Mouse (Mus musculus): ENCODE measurements at regions not wholly inside any gene's neighbourhood (a gene's known extent, or its start where the extent isn't known, plus 50 kb on each side); places are given as distances from the start of the nearest gene placed in this dataset.

- TF ChIP-seq CTCF (IDR thresholded peaks at IDR 0.05; ENCODE audit: low read depth), result no peak
- no peak for TF ChIP-seq EP300 (optimal IDR thresholded peaks at IDR 0.05)
- WGBS, result 100% methylated on average over 1 of the region's 1 CpGs
- no peaks in the 10 kb centered on the region; the same call in 1 of the 2 replicates for H3K9me3 ChIP-seq (ENCODE audit: control insufficient read depth, low read length)
- no peak overlapping the region for H3K27ac ChIP-seq (replicated peaks)
- no peak overlapping the region for H3K4me3 ChIP-seq (ENCODE audit: low read depth, low read length)
- H3K36me3 ChIP-seq (ENCODE audit: control insufficient read depth, insufficient read depth, low read length), result no peaks in the 10 kb centered on the region
- ATAC-seq (ENCODE audit: low FRiP score, low TSS enrichment), result no peak
- H3K27me3 ChIP-seq (ENCODE audit: control insufficient read depth, insufficient read depth, low read length), result no peaks in the 10 kb centered on the region
- no peak for DNase-seq (ENCODE audit: low spot score)
- H3K4me2 ChIP-seq (replicated peaks; ENCODE audit: low read depth), result no peak overlapping the region
- no peaks in the 10 kb centered on the region for H3K4me1 ChIP-seq (replicated peaks; ENCODE audit: control insufficient read depth, insufficient read depth)
- H3K9ac ChIP-seq (ENCODE audit: low read length), result no peak overlapping the region
These were observed 179.5 kb upstream of the Mast4 start for GRCm38 (mm10) chr13:103513825-103514224.

DNA sequence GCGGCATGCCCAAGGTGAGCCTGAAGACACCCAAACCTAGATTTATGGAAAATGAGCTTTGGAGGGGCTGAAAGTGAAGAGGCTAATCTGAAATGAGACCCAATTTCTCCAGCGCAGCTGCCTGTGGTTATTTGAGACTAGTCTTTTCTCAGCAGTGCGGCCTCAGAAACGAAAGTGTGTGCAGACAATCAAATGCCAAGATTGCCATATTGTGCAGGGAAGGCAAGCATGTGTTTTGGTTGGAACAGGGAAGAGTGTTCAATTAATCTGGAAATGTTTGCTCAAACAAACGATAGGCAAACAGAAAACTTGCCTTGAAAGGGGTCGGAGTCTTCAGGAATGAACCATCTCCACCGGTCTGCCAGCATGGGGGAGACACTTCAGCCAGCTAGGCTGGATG, 178.2 kb upstream of the Mast4 start:
- H3K27me3 ChIP-seq (ENCODE audit: control insufficient read depth, insufficient read depth, low read length), result no peaks in the 10 kb centered on the region
- H3K4me1 ChIP-seq (replicated peaks; ENCODE audit: control insufficient read depth, insufficient read depth), result no peaks in the 10 kb centered on the region
- ATAC-seq (ENCODE audit: low FRiP score, low TSS enrichment) (no peak), DNase-seq (ENCODE audit: low spot score) (no peak)
- TF ChIP-seq EP300 (optimal IDR thresholded peaks at IDR 0.05), result no peak
- no peak for TF ChIP-seq CTCF (IDR thresholded peaks at IDR 0.05; ENCODE audit: low read depth)
- WGBS, result 72% methylated on average over 7 of the region's 7 CpGs
- no peak overlapping the region for H3K9ac ChIP-seq (ENCODE audit: low read length)
- no peak overlapping the region for H3K4me2 ChIP-seq (replicated peaks; ENCODE audit: low read depth)
- no peak overlapping the region for H3K27ac ChIP-seq (replicated peaks)
- no peaks in the 10 kb centered on the region for H3K36me3 ChIP-seq (ENCODE audit: control insufficient read depth, insufficient read depth, low read length)
- no peaks in the 10 kb centered on the region; the same call in 1 of the 2 replicates for H3K9me3 ChIP-seq (ENCODE audit: control insufficient read depth, low read length)
- H3K4me3 ChIP-seq (ENCODE audit: low read depth, low read length), result no peak overlapping the region

GRCm38 (mm10) chr13:103504987-103505386, 170.7 kb upstream of the Mast4 start:
- DNase-seq (ENCODE audit: low spot score) (no peak), ATAC-seq (ENCODE audit: low FRiP score, low TSS enrichment) (no peak)
- no peaks in the 10 kb centered on the region for H3K36me3 ChIP-seq (ENCODE audit: control insufficient read depth, insufficient read depth, low read length)
- no peak overlapping the region for H3K9ac ChIP-seq (ENCODE audit: low read length)
- no peak overlapping the region for H3K27ac ChIP-seq (replicated peaks)
- no peak overlapping the region for H3K4me2 ChIP-seq (replicated peaks; ENCODE audit: low read depth)
- WGBS, result 83% methylated on average over 7 of the region's 7 CpGs
- H3K27me3 ChIP-seq (ENCODE audit: control insufficient read depth, insufficient read depth, low read length), result no peaks in the 10 kb centered on the region
- no peak overlapping the region for H3K4me3 ChIP-seq (ENCODE audit: low read depth, low read length)
- TF ChIP-seq EP300 (optimal IDR thresholded peaks at IDR 0.05) (no peak), CTCF (IDR thresholded peaks at IDR 0.05; ENCODE audit: low read depth) (no peak)
- no peaks in the 10 kb centered on the region for H3K4me1 ChIP-seq (replicated peaks; ENCODE audit: control insufficient read depth, insufficient read depth)
- no peaks in the 10 kb centered on the region; the same call in 1 of the 2 replicates for H3K9me3 ChIP-seq (ENCODE audit: control insufficient read depth, low read length)

DNA sequence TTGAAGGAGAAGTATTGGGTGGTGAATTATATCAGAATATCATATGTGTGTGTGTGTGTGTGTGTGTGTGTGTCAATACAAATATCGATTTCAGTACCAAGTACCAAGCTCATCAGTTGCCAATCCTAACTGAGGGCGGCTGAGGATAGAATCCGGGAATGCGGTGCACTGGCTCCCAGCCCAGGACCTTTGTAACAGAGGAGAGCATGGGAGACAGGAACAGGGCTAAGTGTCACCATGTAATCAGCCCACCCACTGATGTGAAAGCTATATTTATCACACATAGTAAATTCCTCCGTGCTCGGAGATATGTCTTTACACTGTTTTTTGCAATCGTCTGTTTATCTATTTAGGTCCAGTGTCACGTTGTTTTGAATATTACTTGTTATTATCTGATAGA, 165.1 kb upstream of the Mast4 start:
- ATAC-seq (ENCODE audit: low FRiP score, low TSS enrichment), result no peak

GRCm38 (mm10) chr13:103494371-103494770, 160.1 kb upstream of the Mast4 start:
- no peak overlapping the region for H3K27ac ChIP-seq (replicated peaks)
- no peak for ATAC-seq (ENCODE audit: low FRiP score, low TSS enrichment)
- H3K4me2 ChIP-seq (replicated peaks; ENCODE audit: low read depth), result no peak overlapping the region
- H3K4me1 ChIP-seq (replicated peaks; ENCODE audit: control insufficient read depth, insufficient read depth), result no peaks in the 10 kb centered on the region
- no peak overlapping the region for H3K4me3 ChIP-seq (ENCODE audit: low read depth, low read length)
- no peaks in the 10 kb centered on the region for H3K27me3 ChIP-seq (ENCODE audit: control insufficient read depth, insufficient read depth, low read length)
- H3K9me3 ChIP-seq (ENCODE audit: control insufficient read depth, low read length), result no peaks in the 10 kb centered on the region
- DNase-seq (ENCODE audit: low spot score), result no peak
- H3K9ac ChIP-seq (ENCODE audit: low read length), result no peak overlapping the region
- H3K36me3 ChIP-seq (ENCODE audit: control insufficient read depth, insufficient read depth, low read length), result no peaks in the 10 kb centered on the region
- TF ChIP-seq CTCF (IDR thresholded peaks at IDR 0.05; ENCODE audit: low read depth) (no peak), EP300 (optimal IDR thresholded peaks at IDR 0.05) (no peak)
- WGBS, result 73% methylated on average over 9 of the region's 9 CpGs

More for the DNA sequence above, 165.1 kb upstream of the Mast4 start:
- Histone ChIP-seq H3K27ac (replicated peaks) (no peak overlapping the region), H3K9me3 (ENCODE audit: control insufficient read depth, low read length) (no peaks in the 10 kb centered on the region), H3K4me1 (replicated peaks; ENCODE audit: control insufficient read depth, insufficient read depth) (no peaks in the 10 kb centered on the region), H3K4me2 (replicated peaks; ENCODE audit: low read depth) (no peak overlapping the region), H3K36me3 (ENCODE audit: control insufficient read depth, insufficient read depth, low read length) (no peaks in the 10 kb centered on the region), H3K4me3 (ENCODE audit: low read depth, low read length) (no peak overlapping the region), H3K9ac (ENCODE audit: low read length) (no peak overlapping the region), H3K27me3 (ENCODE audit: control insufficient read depth, insufficient read depth, low read length) (no peaks in the 10 kb centered on the region)
- TF ChIP-seq CTCF (IDR thresholded peaks at IDR 0.05; ENCODE audit: low read depth), result no peak
- TF ChIP-seq EP300 (optimal IDR thresholded peaks at IDR 0.05), result no peak
- WGBS, result 71% methylated on average over 8 of the region's 8 CpGs
- DNase-seq (ENCODE audit: low spot score), result no peak

GRCm38 (mm10) chr13:103493567-103493966, 159.3 kb upstream of the Mast4 start:
- no peaks in the 10 kb centered on the region for H3K27me3 ChIP-seq (ENCODE audit: control insufficient read depth, insufficient read depth, low read length)
- 53% methylated on average over 7 of the region's 7 CpGs for WGBS
- TF ChIP-seq CTCF (IDR thresholded peaks at IDR 0.05; ENCODE audit: low read depth) (no peak), EP300 (optimal IDR thresholded peaks at IDR 0.05) (no peak)
- no peaks in the 10 kb centered on the region for H3K36me3 ChIP-seq (ENCODE audit: control insufficient read depth, insufficient read depth, low read length)
- no peak overlapping the region for H3K27ac ChIP-seq (replicated peaks)
- no peaks in the 10 kb centered on the region for H3K9me3 ChIP-seq (ENCODE audit: control insufficient read depth, low read length)
- no peak overlapping the region for H3K9ac ChIP-seq (ENCODE audit: low read length)
- no peaks in the 10 kb centered on the region for H3K4me1 ChIP-seq (replicated peaks; ENCODE audit: control insufficient read depth, insufficient read depth)
- H3K4me2 ChIP-seq (replicated peaks; ENCODE audit: low read depth), result no peak overlapping the region
- H3K4me3 ChIP-seq (ENCODE audit: low read depth, low read length), result no peak overlapping the region
- peak; percentile 53; the same call in 1 of the 2 replicates for ATAC-seq (ENCODE audit: low FRiP score, low TSS enrichment)
- no peak for DNase-seq (ENCODE audit: low spot score)
